Mouse (Mus musculus) hindbrain, embryonic 12.5 days (tissue): ENCODE measurements around the gene Spdye4a. TPM values are rescaled to one million over a fixed set of nuclear protein-coding genes. Genes with fewer than 3 reads are reported as not detected.
A peak's percentile ranks its signal among the peaks of the same experiment; 100 is the strongest.

ENCODE experiments used
- ATAC-seq: fragments of 200-750 bp; cut with Nextera tagmentation; 2 replicates; pipeline ENCODE4 v1.8.0; 2017; ENCODE audit warnings: moderate TSS enrichment; ENCODE audit not compliant: low FRiP score
- H3K27ac ChIP-seq: fragments of 300-500 bp; sonication (generic); 2 replicates; pipeline ENCODE4 v1.5.1; 2016; ENCODE audit warnings: mild to moderate bottlenecking
- H3K27me3 ChIP-seq: fragments of 300-500 bp; sonication (generic); 2 replicates; pipeline ENCODE4 v1.6.1; 2016; ENCODE audit warnings: mild to moderate bottlenecking
- H3K36me3 ChIP-seq: fragments of 300-500 bp; sonication (generic); 2 replicates; pipeline ENCODE4 v1.6.1; 2016; ENCODE audit warnings: mild to moderate bottlenecking
- H3K4me1 ChIP-seq: fragments of 300-500 bp; sonication (generic); 2 replicates; pipeline ENCODE4 v1.6.1; 2016
- H3K4me2 ChIP-seq: fragments of 300-500 bp; sonication (generic); replicated peaks from 2 replicates; pipeline ENCODE4 v1.6.1; 2016; ENCODE audit warnings: mild to moderate bottlenecking
- H3K4me3 ChIP-seq: fragments of 300-500 bp; sonication (generic); 2 replicates; pipeline ENCODE4 v1.5.1; 2016; ENCODE audit warnings: mild to moderate bottlenecking
- H3K9ac ChIP-seq: fragments of 300-500 bp; sonication (generic); 2 replicates; pipeline ENCODE4 v1.6.1; 2016; ENCODE audit warnings: mild to moderate bottlenecking, moderate library complexity
- H3K9me3 ChIP-seq: fragments of 300-500 bp; sonication (generic); replicated peaks from 2 replicates; pipeline ENCODE4 v1.6.1; 2016; ENCODE audit warnings: mild to moderate bottlenecking
- WGBS: fragments of 180-500 bp; shearing (Covaris S2); methylation state at CpG from one replicate; pipeline ENCODE4 v1.1.7; 2016; 5-methylcytosine and 5-hydroxymethylcytosine counted together
- polyA plus RNA-seq: library from polyadenylated mRNA; unstranded; fragments of >200 nt; fragmentation: Nextera tagmentation; extraction: Ambion mirVana; gene quantifications from 2 replicates; pipeline ENCODE4 v1.2.1, GENCODE M21; 2016

Spdye4a gene
- polyA plus RNA-seq, 1 experiment from 2014 or later, result not detected

DNA sequence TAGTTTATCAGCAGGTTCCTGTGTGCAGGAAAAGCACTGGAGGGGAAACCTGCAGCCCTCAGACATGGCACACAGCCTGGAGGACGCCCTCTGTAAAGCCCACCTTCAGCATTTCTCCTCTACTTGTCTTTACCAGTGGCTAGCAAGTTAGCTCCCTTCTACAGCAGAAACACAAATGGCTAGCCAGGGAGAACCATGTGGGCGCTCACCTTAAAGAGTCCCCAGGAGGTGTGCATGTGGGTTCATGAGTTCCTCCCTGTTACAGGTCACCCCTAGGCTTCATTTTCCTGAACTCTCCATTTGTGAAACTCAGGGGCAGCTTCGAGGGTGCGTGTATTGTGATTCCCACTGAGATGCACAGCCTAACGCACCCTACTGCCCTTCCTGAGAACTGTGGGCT lies 29.1 kb upstream of the Spdye4a start:
- no peak overlapping the region for H3K4me3 ChIP-seq
- H3K4me1 ChIP-seq, result peaks cover 21% of the 10 kb centered on the region
- no peak overlapping the region for H3K4me2 ChIP-seq
- no peaks in the 10 kb centered on the region for H3K9me3 ChIP-seq
- H3K27ac ChIP-seq, result no peak overlapping the region
- peaks cover 83% of the 10 kb centered on the region for H3K27me3 ChIP-seq
- ATAC-seq, result no peak
- H3K9ac ChIP-seq, result no peak overlapping the region
- H3K36me3 ChIP-seq, result peaks cover 86% of the 10 kb centered on the region
- WGBS, result 78% methylated on average over 5 of the region's 5 CpGs

DNA sequence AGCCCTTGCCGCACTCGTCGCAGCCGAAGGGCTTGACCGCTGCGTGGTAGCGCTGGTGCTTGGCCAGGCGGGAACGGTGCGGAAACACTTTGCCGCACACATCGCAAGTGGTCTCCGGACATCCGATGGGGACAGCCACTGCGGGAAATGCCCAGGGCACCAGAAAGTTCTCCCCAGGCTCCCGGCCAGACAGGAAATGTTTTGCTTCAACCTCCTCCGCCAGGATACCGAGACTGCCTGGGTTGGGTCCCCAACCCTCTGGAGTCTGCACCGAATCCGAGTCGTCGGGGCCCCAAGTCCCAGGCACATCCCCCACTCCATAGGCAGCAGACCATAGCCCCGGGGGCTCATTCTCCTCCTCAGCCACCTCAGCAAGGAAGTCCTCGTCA lies 28.4 kb upstream of the Spdye4a start:
- 15% methylated on average over 24 of the region's 24 CpGs for WGBS
- Histone ChIP-seq H3K27ac (no peak overlapping the region), H3K9ac (no peak overlapping the region), H3K9me3 (no peaks in the 10 kb centered on the region), H3K27me3 (peaks cover 84% of the 10 kb centered on the region), H3K4me3 (peak overlapping the region; percentile 34; the same call in 1 of the 2 replicates), H3K4me2 (no peak overlapping the region), H3K4me1 (peaks cover 21% of the 10 kb centered on the region), H3K36me3 (peaks cover 80% of the 10 kb centered on the region)
- no peak for ATAC-seq

DNA sequence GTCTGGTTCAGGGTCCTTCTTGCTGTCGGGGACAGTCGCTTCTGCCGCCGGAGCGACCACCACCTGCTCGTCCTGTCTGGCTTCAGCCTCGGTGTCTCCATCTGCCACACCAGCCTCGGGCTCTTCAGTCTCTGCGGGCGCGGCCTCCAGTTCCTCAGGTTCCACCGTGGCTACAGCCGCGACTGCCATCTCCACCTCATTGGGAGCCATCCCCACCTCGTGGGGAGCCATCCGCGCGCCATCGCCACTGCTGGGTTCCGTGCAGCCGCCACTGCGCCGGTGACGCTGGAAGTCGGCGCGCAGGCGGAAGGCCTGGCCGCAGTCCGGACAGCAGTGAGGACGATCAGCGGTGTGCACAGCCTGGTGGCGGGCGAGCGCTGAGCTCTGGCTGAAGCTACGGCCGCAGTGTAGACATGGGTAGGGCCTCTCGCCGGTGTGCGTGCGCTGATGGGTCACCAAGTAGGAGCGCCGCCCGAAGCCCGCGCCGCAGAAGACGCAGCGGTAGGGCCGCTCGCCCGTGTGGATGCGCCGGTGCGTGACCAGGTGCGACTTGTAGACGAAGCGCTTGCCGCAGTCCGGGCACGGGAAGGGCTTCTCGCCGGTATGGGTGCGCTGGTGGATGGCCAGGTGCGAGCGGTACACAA lies 27.9 kb upstream of the Spdye4a start:
- 7% methylated on average over 66 of the region's 66 CpGs for WGBS

DNA sequence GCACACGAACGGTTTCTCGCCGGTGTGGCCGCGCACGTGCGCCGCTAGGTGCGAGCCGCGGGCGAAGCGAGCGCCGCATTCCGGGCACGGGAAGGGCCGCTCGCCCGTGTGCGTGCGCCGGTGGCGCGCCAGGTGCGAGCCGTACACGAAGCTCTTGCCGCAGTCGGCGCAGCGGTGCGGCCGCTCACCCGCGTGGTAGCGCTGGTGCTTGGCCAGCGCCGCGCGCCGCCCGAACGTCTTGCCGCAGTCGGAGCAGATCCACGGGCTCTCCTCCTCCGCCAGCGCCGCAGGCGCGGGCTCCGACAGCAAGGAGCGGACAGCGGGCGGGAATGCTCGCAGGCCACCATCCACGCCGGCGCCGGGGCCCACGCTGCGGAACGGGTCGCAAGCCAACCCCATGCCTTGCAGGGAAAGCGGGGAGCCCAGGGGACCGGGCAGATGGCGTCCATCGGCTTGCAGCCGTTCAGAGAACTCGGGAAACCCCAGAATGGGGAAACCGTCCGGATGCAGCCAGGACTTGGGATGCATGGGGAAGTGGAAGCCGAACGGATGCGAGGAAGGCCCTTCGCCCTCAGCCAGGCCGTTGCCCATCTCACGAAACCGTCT lies 27.3 kb upstream of the Spdye4a start:
- Histone ChIP-seq H3K4me3 (peak overlapping the region; percentile 34), H3K9me3 (no peaks in the 10 kb centered on the region), H3K27me3 (peaks cover 83% of the 10 kb centered on the region), H3K4me2 (peak overlapping the region; percentile 62), H3K4me1 (peaks cover 21% of the 10 kb centered on the region), H3K27ac (no peak overlapping the region), H3K36me3 (peaks cover 72% of the 10 kb centered on the region), H3K9ac (peak overlapping the region; percentile 35)
- peak; percentile 21; the same call in 1 of the 2 replicates for ATAC-seq
- WGBS, result 6% methylated on average over 80 of the region's 81 CpGs

More for the DNA sequence above, 27.9 kb upstream of the Spdye4a start:
- H3K27me3 ChIP-seq, result peaks cover 84% of the 10 kb centered on the region
- ATAC-seq, result no peak
- H3K27ac ChIP-seq, result no peak overlapping the region
- peak overlapping the region; percentile 34 for H3K4me3 ChIP-seq
- no peaks in the 10 kb centered on the region for H3K9me3 ChIP-seq
- H3K9ac ChIP-seq, result peak overlapping the region; percentile 35; the same call in 1 of the 2 replicates
- peaks cover 78% of the 10 kb centered on the region for H3K36me3 ChIP-seq
- peak overlapping the region; percentile 62 for H3K4me2 ChIP-seq
- H3K4me1 ChIP-seq, result peaks cover 21% of the 10 kb centered on the region

DNA sequence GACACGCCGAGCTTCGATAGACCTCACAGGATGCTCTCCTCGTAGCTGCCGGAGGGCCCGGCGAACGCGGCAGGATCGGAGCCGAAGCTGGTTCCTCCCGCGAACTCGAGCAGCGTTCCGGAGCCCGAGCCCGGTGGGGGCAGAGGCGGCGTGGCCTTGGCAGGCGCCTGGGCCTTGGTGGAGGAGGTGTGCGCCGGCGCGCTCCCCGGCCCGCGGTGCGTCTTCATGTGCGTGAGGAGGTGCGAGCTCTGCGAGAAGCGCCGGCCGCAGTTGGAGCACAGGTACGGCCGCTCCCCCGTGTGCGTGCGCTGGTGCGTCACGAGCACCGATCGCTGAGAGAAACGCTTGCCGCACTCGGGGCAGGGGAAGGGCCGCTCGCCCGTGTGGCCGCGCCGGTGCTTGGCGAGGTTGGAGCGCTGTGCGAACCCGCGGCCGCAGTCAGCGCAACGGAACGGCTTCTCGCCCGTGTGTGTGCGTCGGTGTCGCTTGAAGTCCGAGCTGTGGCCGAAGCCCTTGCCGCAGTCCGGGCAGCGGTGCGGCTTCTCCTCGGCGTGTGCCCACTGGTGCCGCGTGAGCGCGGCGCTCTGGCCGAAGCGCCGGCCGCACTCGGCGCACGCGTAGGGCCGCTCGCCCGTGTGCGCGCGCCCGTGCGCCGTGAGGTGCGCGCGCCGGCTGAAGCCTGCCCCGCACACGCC lies 26.6 kb upstream of the Spdye4a start:
- H3K27me3 ChIP-seq, result peaks cover 76% of the 10 kb centered on the region
- H3K27ac ChIP-seq, result no peak overlapping the region
- H3K9ac ChIP-seq, result peak overlapping the region; percentile 35; the same call in 1 of the 2 replicates
- peak overlapping the region; percentile 62 for H3K4me2 ChIP-seq
- peaks cover 66% of the 10 kb centered on the region for H3K36me3 ChIP-seq
- ATAC-seq, result no peak
- H3K4me1 ChIP-seq, result peaks cover 21% of the 10 kb centered on the region
- H3K9me3 ChIP-seq, result no peaks in the 10 kb centered on the region
- peak overlapping the region; percentile 34 for H3K4me3 ChIP-seq
- WGBS, result 2% methylated on average over 103 of the region's 103 CpGs

DNA sequence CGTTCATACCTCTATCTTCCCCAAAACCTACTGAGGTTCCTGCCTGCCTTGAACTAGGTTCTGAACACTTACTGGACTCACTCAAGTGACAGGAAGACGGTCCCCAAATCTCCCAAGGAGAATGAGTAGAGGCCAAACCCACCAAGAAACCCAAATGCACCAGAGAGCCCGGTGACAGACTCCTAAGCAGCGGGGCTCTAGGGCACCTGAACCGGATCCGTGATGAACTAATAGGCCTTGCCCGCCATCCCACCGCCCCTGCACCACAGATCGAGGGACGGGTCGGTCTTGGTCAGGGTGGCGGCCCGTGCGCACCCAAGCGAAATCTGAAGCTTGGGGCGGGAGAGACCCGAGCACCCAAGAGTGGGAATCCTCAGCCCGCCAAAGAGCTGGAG lies 26.1 kb upstream of the Spdye4a start:
- Histone ChIP-seq H3K9me3 (no peaks in the 10 kb centered on the region), H3K27ac (no peak overlapping the region), H3K36me3 (peaks cover 66% of the 10 kb centered on the region), H3K4me3 (peak overlapping the region; percentile 34; the same call in 1 of the 2 replicates), H3K27me3 (peaks cover 71% of the 10 kb centered on the region), H3K9ac (no peak overlapping the region), H3K4me1 (peaks cover 21% of the 10 kb centered on the region), H3K4me2 (no peak overlapping the region; the same call in 1 of the 2 replicates)
- 18% methylated on average over 18 of the region's 18 CpGs for WGBS
- ATAC-seq, result no peak

DNA sequence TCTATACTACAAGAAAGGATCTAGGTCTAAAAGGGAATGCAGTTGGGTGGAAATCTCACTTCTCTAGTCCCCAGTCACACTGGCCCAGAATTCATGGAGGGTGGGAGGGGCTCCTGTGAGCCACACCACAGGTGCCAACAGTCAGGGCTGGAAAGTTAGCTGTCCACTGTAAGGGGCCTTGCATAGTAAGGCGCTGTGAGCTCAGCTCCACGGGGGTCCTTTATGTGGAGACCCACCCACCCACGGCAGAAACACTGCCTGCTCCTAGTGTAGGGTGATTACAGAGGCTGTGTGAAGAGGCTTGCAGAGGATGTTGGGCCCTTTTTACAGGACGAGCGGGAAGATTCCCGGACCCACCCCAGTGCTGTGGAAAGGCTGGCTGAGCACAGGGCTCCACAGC lies 25.3 kb upstream of the Spdye4a start:
- Histone ChIP-seq H3K36me3 (peaks cover 66% of the 10 kb centered on the region), H3K27me3 (peaks cover 63% of the 10 kb centered on the region), H3K9me3 (no peaks in the 10 kb centered on the region), H3K9ac (no peak overlapping the region), H3K27ac (no peak overlapping the region), H3K4me2 (no peak overlapping the region), H3K4me3 (no peak overlapping the region), H3K4me1 (peaks cover 21% of the 10 kb centered on the region)
- WGBS, result 54% methylated on average over 6 of the region's 6 CpGs
- no peak for ATAC-seq

DNA sequence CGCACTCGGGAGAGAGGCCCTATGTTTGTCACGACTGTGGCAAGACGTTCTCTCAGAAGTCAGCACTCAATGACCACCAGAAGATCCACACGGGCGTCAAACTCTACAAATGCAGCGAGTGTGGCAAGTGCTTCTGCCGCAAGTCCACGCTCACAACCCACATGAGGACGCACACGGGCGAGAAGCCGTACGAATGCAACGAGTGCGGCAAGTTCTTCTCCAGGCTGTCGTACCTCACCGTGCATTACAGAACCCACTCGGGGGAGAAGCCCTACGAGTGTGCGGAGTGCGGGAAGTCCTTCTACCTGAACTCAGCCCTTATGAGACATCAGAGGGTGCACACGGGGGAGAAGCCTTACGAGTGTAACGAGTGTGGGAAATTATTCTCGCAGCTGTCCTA lies 18.2 kb upstream of the Spdye4a start:
- ATAC-seq, result no peak
- Histone ChIP-seq H3K9me3 (no peaks in the 10 kb centered on the region), H3K27ac (no peak overlapping the region), H3K4me2 (no peak overlapping the region), H3K27me3 (no peaks in the 10 kb centered on the region), H3K9ac (no peak overlapping the region), H3K4me1 (no peaks in the 10 kb centered on the region), H3K4me3 (no peak overlapping the region), H3K36me3 (peaks cover 87% of the 10 kb centered on the region)
- WGBS, result 97% methylated on average over 26 of the region's 26 CpGs

DNA sequence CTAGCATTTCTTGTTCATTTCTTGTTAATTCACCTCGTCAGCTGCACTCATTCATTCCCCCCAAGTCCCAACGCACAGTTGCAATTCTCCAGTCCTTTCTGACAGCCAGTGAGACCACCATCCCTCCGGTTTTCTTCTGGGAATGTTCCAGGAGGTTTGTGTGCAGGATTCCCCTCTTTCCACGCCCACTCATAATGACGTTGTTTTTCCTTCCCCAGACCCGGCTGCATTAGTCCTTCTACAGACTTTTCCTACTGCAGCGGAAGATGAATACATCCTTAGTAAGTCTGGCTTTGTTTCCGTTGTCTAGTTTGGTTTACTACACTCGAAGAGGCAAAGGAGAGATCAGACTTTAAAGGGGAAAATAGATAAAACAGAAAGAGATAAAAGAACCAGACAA lies 9.3 kb upstream of the Spdye4a start:
- Histone ChIP-seq H3K27me3 (0 out of 2 replicates have a peak, but pooled peaks cover 3% of the 10 kb centered on the region), H3K4me1 (peaks cover 16% of the 10 kb centered on the region), H3K9me3 (no peaks in the 10 kb centered on the region), H3K9ac (peak overlapping the region; percentile 96), H3K4me2 (peak overlapping the region; percentile 86), H3K27ac (no peak overlapping the region), H3K4me3 (peak overlapping the region; percentile 89), H3K36me3 (peaks cover 33% of the 10 kb centered on the region)
- 54% methylated on average over 9 of the region's 9 CpGs for WGBS
- ATAC-seq, result no peak

DNA sequence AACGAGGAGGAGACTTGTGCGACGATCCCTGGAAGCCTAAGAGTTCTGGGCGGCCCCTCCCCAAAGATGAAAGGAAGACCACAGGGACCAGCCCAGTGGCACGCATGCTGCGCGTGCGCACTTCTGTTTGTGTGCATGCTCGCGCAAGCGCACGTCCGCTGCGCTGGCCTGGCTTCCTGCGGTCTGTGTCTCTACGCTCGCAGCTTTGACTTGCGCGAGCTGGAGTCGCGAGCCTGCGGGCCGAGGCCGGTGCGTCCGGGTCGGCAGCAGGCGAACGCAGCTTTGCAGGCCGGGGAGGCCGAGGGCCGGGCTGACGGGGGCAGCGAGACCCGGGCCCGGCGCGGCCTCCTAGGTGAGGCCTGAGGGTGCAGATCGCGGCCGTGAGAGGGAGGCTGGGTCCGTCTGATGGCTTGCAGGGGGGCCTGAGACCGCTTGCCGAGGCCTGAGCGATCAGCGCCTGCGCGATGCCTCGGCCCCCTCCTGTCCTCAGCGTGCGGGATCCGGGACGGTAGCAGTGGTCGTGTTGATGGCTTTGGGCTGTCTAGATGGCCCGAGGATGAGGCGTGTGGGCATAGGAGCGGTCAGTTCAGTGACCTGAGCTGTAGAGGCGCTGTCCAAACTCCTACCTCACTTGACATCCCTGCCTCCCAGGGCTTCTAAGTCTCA lies 8.5 kb upstream of the Spdye4a start, which contains the start of gene Zfp12:
TSS of gene Zfp12 (plus strand) at position 136 of the 666 bp plus-strand sequence.
- H3K4me3 ChIP-seq, result peak within 1 kb of the TSS; percentile 89
- H3K27ac ChIP-seq, result peak within 1 kb of the TSS; percentile 98
- H3K9me3 ChIP-seq, result no peaks in the 10 kb centered on the region
- under 1% methylated on average over 58 of the region's 58 CpGs for WGBS
- peak within 1 kb of the TSS; percentile 86 for H3K4me2 ChIP-seq
- peaks cover 16% of the 10 kb centered on the region for H3K4me1 ChIP-seq
- peak; percentile 99 for ATAC-seq
- H3K27me3 ChIP-seq, result 0 out of 2 replicates have a peak, but pooled peaks cover 3% of the 10 kb centered on the region
- peak within 1 kb of the TSS; percentile 96 for H3K9ac ChIP-seq
- peaks cover 24% of the 10 kb centered on the region for H3K36me3 ChIP-seq

DNA sequence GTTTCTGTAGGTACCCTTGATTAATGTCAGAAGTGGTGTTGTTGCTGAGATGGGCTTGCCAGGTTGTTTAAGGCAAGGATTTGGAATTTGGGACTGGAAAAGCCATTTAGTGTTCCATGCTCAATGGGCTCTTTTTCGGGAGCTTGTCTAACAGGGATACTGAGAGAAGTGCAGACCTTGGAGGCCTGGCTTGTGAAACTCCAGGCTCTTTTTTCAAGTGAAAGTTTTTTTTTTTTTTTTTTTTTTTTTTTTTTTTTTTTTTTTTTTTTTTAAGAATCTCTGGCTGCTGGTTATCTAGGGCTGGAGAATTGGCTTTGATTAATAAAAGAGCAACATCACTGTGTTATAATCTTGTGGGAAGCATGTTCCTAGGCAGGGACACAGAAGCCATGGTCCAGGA lies 4.4 kb downstream of the Spdye4a start:
- Histone ChIP-seq H3K9ac (no peak overlapping the region), H3K4me3 (no peak overlapping the region), H3K27me3 (no peaks in the 10 kb centered on the region), H3K36me3 (no peaks in the 10 kb centered on the region), H3K27ac (no peak overlapping the region), H3K4me2 (no peak overlapping the region), H3K4me1 (no peaks in the 10 kb centered on the region), H3K9me3 (no peaks in the 10 kb centered on the region)
- ATAC-seq, result no peak
- 88% methylated on average over 1 of the region's 1 CpGs for WGBS

DNA sequence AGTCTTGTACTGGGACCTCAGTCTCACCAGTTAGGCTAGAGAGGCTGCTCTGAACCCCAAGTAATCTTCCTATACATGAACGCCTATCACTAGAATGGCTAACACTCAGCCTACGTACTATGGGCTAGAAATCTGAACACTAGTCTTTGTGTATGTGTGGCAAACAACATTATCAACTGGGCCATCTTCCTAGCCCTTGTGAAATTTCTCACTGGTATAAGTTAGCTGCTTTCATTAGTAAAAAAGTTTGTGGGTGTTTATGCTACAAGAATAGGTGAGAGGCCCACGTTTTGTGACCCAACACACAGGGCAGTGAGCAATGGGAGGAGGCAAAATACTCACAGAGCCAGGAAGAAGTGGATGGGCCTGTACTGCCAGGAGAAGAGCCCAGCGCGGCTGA lies 5.7 kb downstream of the Spdye4a start:
- Histone ChIP-seq H3K9me3 (no peaks in the 10 kb centered on the region), H3K4me1 (no peaks in the 10 kb centered on the region), H3K4me3 (no peak overlapping the region), H3K9ac (no peak overlapping the region), H3K36me3 (no peaks in the 10 kb centered on the region), H3K27ac (no peak overlapping the region), H3K27me3 (no peaks in the 10 kb centered on the region), H3K4me2 (no peak overlapping the region)
- 83% methylated on average over 5 of the region's 5 CpGs for WGBS
- ATAC-seq, result no peak
